Mouse (Mus musculus) intestine, embryonic 16.5 days (tissue): Measurements from ENCODE around the gene Spock2. TPM values are rescaled to one million over a fixed set of nuclear protein-coding genes. Genes with fewer than 3 reads are reported as not detected.

ENCODE experiments used
- ATAC-seq: fragments of 200-750 bp; cut with Nextera tagmentation; 2 replicates; pipeline ENCODE4 v1.8.0; 2017; ENCODE audit warnings: moderate TSS enrichment, moderate library complexity
- H3K27ac ChIP-seq: fragments of 300-500 bp; sonication (generic); 2 replicates; pipeline ENCODE4 v1.5.1; 2014; ENCODE audit warnings: mild to moderate bottlenecking, low read length
- H3K27me3 ChIP-seq: fragments of 300-500 bp; sonication (generic); replicated peaks from 2 replicates; pipeline ENCODE4 v1.6.1; 2014; ENCODE audit warnings: low read length, control low read depth, mixed read lengths; ENCODE audit not compliant: control insufficient read depth, insufficient read depth
- H3K36me3 ChIP-seq: fragments of 300-500 bp; sonication (generic); 2 replicates; pipeline ENCODE4 v1.6.1; 2014; ENCODE audit warnings: low read length, control low read depth; ENCODE audit not compliant: control insufficient read depth, insufficient read depth
- H3K4me1 ChIP-seq: fragments of 300-500 bp; sonication (generic); 2 replicates; pipeline ENCODE4 v1.6.1; 2014; ENCODE audit warnings: low read length, control low read depth, mixed read lengths; ENCODE audit not compliant: control insufficient read depth, insufficient read depth
- H3K4me2 ChIP-seq: fragments of 300-500 bp; sonication (generic); 2 replicates; pipeline ENCODE4 v1.6.1; 2014; ENCODE audit warnings: low read depth, low read length, control low read depth
- H3K4me3 ChIP-seq: fragments of 300-500 bp; sonication (generic); 2 replicates; pipeline ENCODE4 v1.5.1; 2014; ENCODE audit warnings: mild to moderate bottlenecking, low read length
- H3K9ac ChIP-seq: fragments of 300-500 bp; sonication (generic); 2 replicates; pipeline ENCODE4 v1.6.1; 2014; ENCODE audit warnings: low read depth, low read length
- H3K9me3 ChIP-seq: fragments of 300-500 bp; sonication (generic); 2 replicates; pipeline ENCODE4 v1.6.1; 2016; ENCODE audit warnings: low read length, control low read depth; ENCODE audit not compliant: control insufficient read depth
- WGBS: fragments of 180-500 bp; shearing (Covaris S2); extraction: QIAGEN DNeasy Blood & Tissue Kit; methylation state at CpG from one replicate; pipeline ENCODE4 v1.1.7; 2014; 5-methylcytosine and 5-hydroxymethylcytosine counted together
- polyA plus RNA-seq: library from polyadenylated mRNA; unstranded; fragments of >200 nt; fragmentation: Nextera tagmentation; extraction: Ambion mirVana; gene quantifications from 2 replicates; pipeline ENCODE4 v1.2.1, GENCODE M21; 2015

Gene Spock2
- polyA plus RNA-seq, 1 experiment from 2014 or later = 3.4 TPM

GRCm38 (mm10) chr10:60105391-60106145, 451 bp upstream of the Spock2 start:
- peak; percentile 34 for ATAC-seq
- H3K9ac ChIP-seq = no peak overlapping the region
- H3K27me3 ChIP-seq = peaks cover 31% of the 10 kb centered on the region
- H3K4me1 ChIP-seq = peaks cover 17% of the 10 kb centered on the region
- H3K9me3 ChIP-seq = no peaks in the 10 kb centered on the region
- H3K27ac ChIP-seq = no peak overlapping the region
- WGBS = 26% methylated on average over 20 of the region's 20 CpGs
- peak overlapping the region; percentile 99 for H3K4me2 ChIP-seq
- no peaks in the 10 kb centered on the region for H3K36me3 ChIP-seq
- peak overlapping the region; percentile 62; the same call in 1 of the 2 replicates for H3K4me3 ChIP-seq

GRCm38 (mm10) chr10:60106531-60107186, 640 bp downstream of the Spock2 start:
- H3K27ac ChIP-seq = no peak overlapping the region
- H3K36me3 ChIP-seq = no peaks in the 10 kb centered on the region
- ATAC-seq = peak; percentile 74
- H3K9me3 ChIP-seq = no peaks in the 10 kb centered on the region
- H3K4me2 ChIP-seq = peak overlapping the region; percentile 99
- under 1% methylated on average over 55 of the region's 57 CpGs for WGBS
- peaks cover 31% of the 10 kb centered on the region for H3K27me3 ChIP-seq
- peaks cover 17% of the 10 kb centered on the region for H3K4me1 ChIP-seq
- peak overlapping the region; percentile 68 for H3K9ac ChIP-seq
- peak overlapping the region; percentile 62 for H3K4me3 ChIP-seq

GRCm38 (mm10) chr10:60107448-60107847, 1.4 kb downstream of the Spock2 start:
- peaks cover 17% of the 10 kb centered on the region for H3K4me1 ChIP-seq
- H3K9ac ChIP-seq = peak overlapping the region; percentile 68
- no peak overlapping the region for H3K27ac ChIP-seq
- H3K36me3 ChIP-seq = no peaks in the 10 kb centered on the region
- H3K4me3 ChIP-seq = peak overlapping the region; percentile 62
- H3K27me3 ChIP-seq = peaks cover 31% of the 10 kb centered on the region
- 0 out of 2 replicates have a peak, but pooled peaks have one; percentile 23 for ATAC-seq
- peak overlapping the region; percentile 99 for H3K4me2 ChIP-seq
- 5% methylated on average over 28 of the region's 28 CpGs for WGBS
- H3K9me3 ChIP-seq = no peaks in the 10 kb centered on the region

GRCm38 (mm10) chr10:60108321-60109111, 2.5 kb downstream of the Spock2 start:
- 67% methylated on average over 17 of the region's 17 CpGs for WGBS
- Histone ChIP-seq H3K4me3 (no peak overlapping the region), H3K4me2 (no peak overlapping the region), H3K9me3 (no peaks in the 10 kb centered on the region), H3K4me1 (peaks cover 17% of the 10 kb centered on the region), H3K27me3 (peaks cover 31% of the 10 kb centered on the region), H3K9ac (no peak overlapping the region), H3K27ac (no peak overlapping the region), H3K36me3 (no peaks in the 10 kb centered on the region)
- no peak for ATAC-seq

GRCm38 (mm10) chr10:60109336-60109735, 3.3 kb downstream of the Spock2 start:
- Histone ChIP-seq H3K27ac (no peak overlapping the region), H3K4me3 (no peak overlapping the region), H3K4me1 (peaks cover 17% of the 10 kb centered on the region), H3K36me3 (no peaks in the 10 kb centered on the region), H3K27me3 (peaks cover 31% of the 10 kb centered on the region), H3K4me2 (no peak overlapping the region), H3K9me3 (no peaks in the 10 kb centered on the region), H3K9ac (no peak overlapping the region)
- WGBS = 85% methylated on average over 8 of the region's 8 CpGs
- ATAC-seq = no peak

- no peak for ATAC-seq
- Histone ChIP-seq H3K9ac (no peak overlapping the region), H3K27ac (no peak overlapping the region), H3K4me2 (no peak overlapping the region), H3K9me3 (no peaks in the 10 kb centered on the region), H3K27me3 (peaks cover 31% of the 10 kb centered on the region), H3K4me3 (no peak overlapping the region), H3K36me3 (no peaks in the 10 kb centered on the region), H3K4me1 (peaks cover 17% of the 10 kb centered on the region)
- 87% methylated on average over 8 of the region's 8 CpGs for WGBS
Observed at GRCm38 (mm10) chr10:60109989-60110388, 4.0 kb downstream of the Spock2 start.

- WGBS = 84% methylated on average over 10 of the region's 10 CpGs
- no peak overlapping the region for H3K4me3 ChIP-seq
- no peak for ATAC-seq
- H3K9ac ChIP-seq = no peak overlapping the region
- H3K27me3 ChIP-seq = peaks cover 23% of the 10 kb centered on the region
- H3K27ac ChIP-seq = no peak overlapping the region
- peaks cover 22% of the 10 kb centered on the region for H3K4me1 ChIP-seq
- H3K4me2 ChIP-seq = no peak overlapping the region
- no peaks in the 10 kb centered on the region for H3K36me3 ChIP-seq
- no peaks in the 10 kb centered on the region for H3K9me3 ChIP-seq
Observed at GRCm38 (mm10) chr10:60110908-60111475, 5.0 kb downstream of the Spock2 start.

- no peaks in the 10 kb centered on the region; the same call in 1 of the 2 replicates for H3K27me3 ChIP-seq
- no peak overlapping the region for H3K27ac ChIP-seq
- peaks cover 12% of the 10 kb centered on the region for H3K4me1 ChIP-seq
- WGBS = 88% methylated on average over 9 of the region's 9 CpGs
- no peaks in the 10 kb centered on the region for H3K36me3 ChIP-seq
- H3K4me2 ChIP-seq = no peak overlapping the region
- no peaks in the 10 kb centered on the region for H3K9me3 ChIP-seq
- ATAC-seq = no peak
- no peak overlapping the region for H3K9ac ChIP-seq
- no peak overlapping the region for H3K4me3 ChIP-seq
Observed at GRCm38 (mm10) chr10:60113965-60114690, 8.1 kb downstream of the Spock2 start.
